Mouse (Mus musculus) lung, embryonic 14.5 days (tissue): ENCODE measurements around the gene Kif2a. TPM values are rescaled to one million over a fixed set of nuclear protein-coding genes. Genes with fewer than 3 reads are reported as not detected.
"Not testable (repeated sequence)": the region's sequence is repeated elsewhere in the genome, so short reads cannot be mapped to it uniquely, and the experiment has no call there.

ENCODE experiments used
- ATAC-seq: fragments of 200-750 bp; cut with Nextera tagmentation; 2 replicates; pipeline ENCODE4 v1.8.0; 2017; ENCODE audit warnings: mild to moderate bottlenecking, moderate TSS enrichment, moderate library complexity; ENCODE audit not compliant: insufficient read depth
- DNase-seq: peaks from one replicate; pipeline ENCODE4 v3.0.0-alpha.2; 2015
- H3K27ac ChIP-seq: fragments of 300-500 bp; sonication (generic); 2 replicates; pipeline ENCODE4 v1.5.1; 2014; ENCODE audit warnings: low read depth, mild to moderate bottlenecking, moderate library complexity
- H3K27me3 ChIP-seq: fragments of 300-500 bp; sonication (generic); 2 replicates; pipeline ENCODE4 v1.6.1; 2014; ENCODE audit warnings: low read length, control low read depth; ENCODE audit not compliant: insufficient read depth
- H3K36me3 ChIP-seq: fragments of 300-500 bp; sonication (generic); 2 replicates; pipeline ENCODE4 v1.6.1; 2014; ENCODE audit warnings: control low read depth; ENCODE audit not compliant: insufficient read depth
- H3K4me1 ChIP-seq: fragments of 300-500 bp; sonication (generic); 2 replicates; pipeline ENCODE4 v1.6.1; 2014; ENCODE audit warnings: antibody characterized with exemption, control low read depth; ENCODE audit not compliant: insufficient read depth
- H3K4me2 ChIP-seq: fragments of 300-500 bp; sonication (generic); 2 replicates; pipeline ENCODE4 v1.6.1; 2014; ENCODE audit warnings: mild to moderate bottlenecking
- H3K4me3 ChIP-seq: fragments of 300-500 bp; sonication (generic); 2 replicates; pipeline ENCODE4 v1.5.1; 2014; ENCODE audit warnings: low read depth, low read length
- H3K9ac ChIP-seq: fragments of 300-500 bp; sonication (generic); 2 replicates; pipeline ENCODE4 v1.6.1; 2014
- H3K9me3 ChIP-seq: fragments of 300-500 bp; sonication (generic); 2 replicates; pipeline ENCODE4 v1.6.1; 2016; ENCODE audit warnings: low read depth, low read length, control low read depth
- CTCF ChIP-seq: IDR thresholded peaks from 2 replicates; pipeline ENCODE4 v1.5.1; 2016; ENCODE audit warnings: antibody characterized with exemption, low read depth
- WGBS: fragments of 180-500 bp; shearing (Covaris S2); extraction: QIAGEN DNeasy Blood & Tissue Kit; methylation state at CpG from one replicate; pipeline ENCODE4 v1.1.7; 2014; 5-methylcytosine and 5-hydroxymethylcytosine counted together
- polyA plus RNA-seq: library from polyadenylated mRNA; unstranded; fragments of >200 nt; fragmentation: Nextera tagmentation; extraction: Ambion mirVana; gene quantifications from 2 replicates; pipeline ENCODE4 v1.2.1, GENCODE M21; 2014

Kif2a gene
- polyA plus RNA-seq, 1 experiment from 2014 or later = 27.2 TPM

- TF ChIP-seq CTCF = no peak
- Histone ChIP-seq H3K9ac (peak within 1 kb of the TSS; percentile 92), H3K27ac (peak within 1 kb of the TSS; percentile 90), H3K36me3 (no peaks in the 10 kb centered on the region), H3K27me3 (no peaks in the 10 kb centered on the region), H3K4me1 (no peaks in the 10 kb centered on the region; the same call in 1 of the 2 replicates), H3K4me3 (peak within 1 kb of the TSS; percentile 99), H3K9me3 (no peaks in the 10 kb centered on the region), H3K4me2 (peak within 1 kb of the TSS; percentile 74)
- DNase-seq (peak; percentile 99), ATAC-seq (peak; percentile 98)
- under 1% methylated on average over 83 of the region's 84 CpGs for WGBS
Measured at GRCm38 (mm10) chr13:106936256-106937137, 85.4 kb downstream of the Kif2a start, which contains the start of gene Ipo11. Gene Ipo11, minus strand, starts transcription at chr13:106936958.

GRCm38 (mm10) chr13:106935871-106936255 is 86.1 kb downstream of the Kif2a start:
- H3K4me1 ChIP-seq = no peaks in the 10 kb centered on the region; the same call in 1 of the 2 replicates
- WGBS = 4% methylated on average over 9 of the region's 9 CpGs

GRCm38 (mm10) chr13:106929201-106929600 is 92.7 kb downstream of the Kif2a start:
- Histone ChIP-seq H3K27me3 (no peaks in the 10 kb centered on the region), H3K9ac (no peak overlapping the region), H3K4me3 (no peak overlapping the region), H3K27ac (no peak overlapping the region), H3K4me1 (no peaks in the 10 kb centered on the region), H3K4me2 (no peak overlapping the region), H3K36me3 (peaks cover 8% of the 10 kb centered on the region; the same call in 1 of the 2 replicates), H3K9me3 (0 out of 2 replicates have a peak, but pooled peaks cover 3% of the 10 kb centered on the region)
- 72% methylated on average over 2 of the region's 2 CpGs for WGBS
- ATAC-seq = no peak
- peak; percentile 16 for DNase-seq
- no peak for TF ChIP-seq CTCF

More at GRCm38 (mm10) chr13:106935871-106936255, 86.1 kb downstream of the Kif2a start:
- Histone ChIP-seq H3K27ac (peak overlapping the region; percentile 90), H3K27me3 (no peaks in the 10 kb centered on the region), H3K4me3 (peak overlapping the region; percentile 99), H3K9me3 (no peaks in the 10 kb centered on the region), H3K36me3 (no peaks in the 10 kb centered on the region), H3K4me2 (peak overlapping the region; percentile 74), H3K9ac (peak overlapping the region; percentile 92)
- ATAC-seq (no peak), DNase-seq (no peak)
- TF ChIP-seq CTCF = no peak

DNA sequence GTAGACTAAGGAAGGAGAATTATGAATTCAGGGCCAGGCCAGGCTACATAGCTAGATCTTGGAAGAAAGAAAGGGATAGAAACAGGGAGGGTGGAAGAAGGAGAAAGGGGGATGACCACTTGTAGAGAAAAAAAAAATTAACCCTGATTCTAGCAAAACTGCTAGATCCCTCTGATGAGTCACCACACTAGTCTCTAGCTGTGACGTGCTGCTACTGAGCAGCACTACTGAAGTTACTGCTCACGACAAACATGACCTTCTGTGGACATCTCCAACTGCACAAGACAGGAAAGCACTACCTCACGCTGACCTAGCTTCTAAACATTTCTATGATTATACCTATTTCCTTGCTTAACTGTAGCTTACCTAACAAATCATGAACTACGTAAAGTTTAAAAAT is 93.6 kb downstream of the Kif2a start:
- Histone ChIP-seq H3K4me2 (no peak overlapping the region), H3K4me1 (no peaks in the 10 kb centered on the region), H3K4me3 (no peak overlapping the region), H3K9me3 (0 out of 2 replicates have a peak, but pooled peaks cover 3% of the 10 kb centered on the region), H3K9ac (no peak overlapping the region), H3K27ac (no peak overlapping the region), H3K36me3 (peaks cover 14% of the 10 kb centered on the region; the same call in 1 of the 2 replicates), H3K27me3 (no peaks in the 10 kb centered on the region)
- no peak for DNase-seq
- TF ChIP-seq CTCF = no peak
- no peak for ATAC-seq
- 94% methylated on average over 4 of the region's 4 CpGs for WGBS

GRCm38 (mm10) chr13:106925921-106926320 is 96.0 kb downstream of the Kif2a start:
- DNase-seq, H3K27me3 ChIP-seq, H3K4me3 ChIP-seq, ATAC-seq, H3K9ac ChIP-seq, H3K9me3 ChIP-seq, H3K4me1 ChIP-seq, H3K27ac ChIP-seq, H3K4me2 ChIP-seq: not testable (repeated sequence)
- 89% methylated on average over 3 of the region's 3 CpGs for WGBS
- peaks cover 29% of the 10 kb centered on the region for H3K36me3 ChIP-seq

- H3K36me3 ChIP-seq = peaks cover 40% of the 10 kb centered on the region
- DNase-seq (peak; percentile 83), ATAC-seq (no peak)
- no peak overlapping the region for H3K4me2 ChIP-seq
- no peak overlapping the region for H3K9ac ChIP-seq
- H3K27ac ChIP-seq = no peak overlapping the region
- no peaks in the 10 kb centered on the region for H3K9me3 ChIP-seq
- H3K4me1 ChIP-seq = no peaks in the 10 kb centered on the region
- no peak overlapping the region for H3K4me3 ChIP-seq
- no peaks in the 10 kb centered on the region for H3K27me3 ChIP-seq
- peak; percentile 56 for TF ChIP-seq CTCF
- WGBS = 51% methylated on average over 7 of the region's 7 CpGs
Measured at GRCm38 (mm10) chr13:106918322-106919050, 103.4 kb downstream of the Kif2a start.
